Mouse (Mus musculus) central nervous system, embryonic 11.5 days (tissue): ENCODE data around the gene Dhrs2. TPM values are rescaled to one million over a fixed set of nuclear protein-coding genes. Genes with fewer than 3 reads are reported as not detected.

ENCODE experiments used
- polyA plus RNA-seq: library from polyadenylated mRNA; depleted of rRNA; stranded (reverse); fragments of >200 nt; gene quantifications from 2 replicates; pipeline ENCODE4 v1.2.3, GENCODE M21; 2012; rRNA removed

Gene Dhrs2
- 0.14 TPM in 1 of 2 replicates, not detected in the other for polyA plus RNA-seq

DNA sequence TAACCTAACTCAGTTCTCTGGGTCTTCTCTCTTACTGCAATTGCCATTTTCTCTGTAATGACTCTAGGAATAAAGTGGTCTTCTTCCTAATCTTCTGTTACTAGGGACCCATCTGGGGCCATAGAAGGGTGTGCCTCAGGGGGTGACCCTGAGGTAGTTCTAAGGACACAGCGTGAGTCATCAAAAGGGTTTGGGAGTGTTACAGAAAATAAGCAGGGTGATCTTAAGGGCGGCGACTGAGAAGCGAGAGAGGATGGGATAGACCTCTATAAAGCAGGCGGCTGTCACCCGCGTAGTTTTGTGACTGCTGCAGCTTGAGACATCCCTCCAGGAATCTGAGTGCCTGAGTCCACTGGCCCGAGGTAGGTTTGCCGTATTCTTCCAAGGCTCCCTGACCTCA, at the start of gene Dhrs2:
Gene Dhrs2, plus strand, starts transcription at position 301 of the 400 bp plus-strand sequence.

Other genes starting within 250 kb of the Dhrs2 start
- not detected in 2 replicates for gene Gm17428, start 245.1 kb upstream of the Dhrs2 start, polyA plus RNA-seq
- 49.1 and 69.1 TPM in 2 replicates for gene Myh7, start 227.4 kb upstream of the Dhrs2 start, polyA plus RNA-seq
- gene Ngdn, start 206.6 kb upstream of the Dhrs2 start, polyA plus RNA-seq = 74.5 and 85.9 TPM in 2 replicates
- gene Zfhx2, start 129.7 kb upstream of the Dhrs2 start, polyA plus RNA-seq = 12.8 and 14.9 TPM in 2 replicates
- gene Thtpa, start 127.2 kb upstream of the Dhrs2 start, polyA plus RNA-seq = 8.5 and 12.3 TPM in 2 replicates
- 8.8 and 9.0 TPM in 2 replicates for gene Ap1g2, start 115.4 kb upstream of the Dhrs2 start, polyA plus RNA-seq
- gene Jph4, start 105.1 kb upstream of the Dhrs2 start, polyA plus RNA-seq = 12.3 and 15.7 TPM in 2 replicates